Mouse (Mus musculus) adrenal gland, postnatal 36 days (tissue): ENCODE measurements around the gene Gpr137b. TPM values are rescaled to one million over a fixed set of nuclear protein-coding genes. Genes with fewer than 3 reads are reported as not detected.
"Not testable (repeated sequence)": the region's sequence is repeated elsewhere in the genome, so short reads cannot be mapped to it uniquely, and the experiment has no call there.

ENCODE experiments used
- DNase-seq, 2 experiments: peaks; one replicate each; pipeline ENCODE4 v3.0.0; 2021; ENCODE audit warnings: mixed read lengths in 1 of 2
- total RNA-seq, 2 experiments: library from RNA; stranded (reverse); gene quantifications; 2 replicates each; pipeline ENCODE4 v1.2.3; 2021

The Gpr137b gene
- total RNA-seq, 2 experiments from 2014 or later = 35.1 to 48.7 TPM

GRCm38 (mm10) chr13:13366371-13366770, 27.4 kb downstream of the Gpr137b start:
- not testable (repeated sequence) for DNase-seq

GRCm38 (mm10) chr13:13363536-13363935, 30.3 kb downstream of the Gpr137b start:
- DNase-seq = not testable (repeated sequence)

DNA sequence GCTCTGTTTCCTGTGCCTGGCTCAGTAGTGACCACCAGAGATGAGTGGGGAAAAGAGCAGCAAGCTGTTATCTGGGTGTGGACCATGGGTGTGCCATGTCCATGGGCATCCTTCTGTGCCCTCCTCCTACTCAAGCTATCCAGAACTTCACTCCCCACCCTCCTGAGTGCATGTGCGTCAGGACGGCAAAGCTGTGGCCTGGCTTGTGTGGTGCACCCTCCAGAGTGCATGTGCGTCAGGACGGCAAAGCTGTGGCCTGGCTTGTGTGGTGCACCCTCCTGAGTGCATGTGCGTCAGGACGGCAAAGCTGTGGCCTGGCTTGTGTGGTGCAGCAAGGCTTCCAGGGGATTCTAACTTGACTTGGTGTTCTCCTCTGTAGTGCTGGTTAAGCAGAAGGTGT, 31.6 kb downstream of the Gpr137b start:
- not testable (repeated sequence) for DNase-seq

- peak in 1 of 2 experiments; percentile 47 for DNase-seq
Observed at GRCm38 (mm10) chr13:13360045-13360444, 33.8 kb downstream of the Gpr137b start.

DNA sequence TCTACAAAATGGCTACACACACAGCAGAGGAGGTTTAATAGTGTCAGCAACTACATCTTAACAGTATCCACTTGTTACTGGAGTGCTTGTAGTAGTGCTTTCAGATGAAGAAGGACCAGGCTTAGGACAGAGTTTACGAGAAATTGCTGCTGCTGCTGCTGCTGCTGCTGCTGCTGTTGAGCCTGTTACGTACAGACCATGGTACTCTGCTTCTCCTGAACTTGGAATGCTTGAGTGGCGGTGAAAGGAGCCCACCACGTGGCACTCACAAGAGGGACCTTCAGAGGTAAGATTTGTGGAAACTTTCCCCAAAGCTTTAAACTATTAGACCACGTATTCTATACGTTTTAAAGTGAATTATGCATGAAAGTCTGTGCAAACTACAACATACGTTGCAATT, 35.2 kb downstream of the Gpr137b start:
- not testable (repeated sequence) for DNase-seq

DNA sequence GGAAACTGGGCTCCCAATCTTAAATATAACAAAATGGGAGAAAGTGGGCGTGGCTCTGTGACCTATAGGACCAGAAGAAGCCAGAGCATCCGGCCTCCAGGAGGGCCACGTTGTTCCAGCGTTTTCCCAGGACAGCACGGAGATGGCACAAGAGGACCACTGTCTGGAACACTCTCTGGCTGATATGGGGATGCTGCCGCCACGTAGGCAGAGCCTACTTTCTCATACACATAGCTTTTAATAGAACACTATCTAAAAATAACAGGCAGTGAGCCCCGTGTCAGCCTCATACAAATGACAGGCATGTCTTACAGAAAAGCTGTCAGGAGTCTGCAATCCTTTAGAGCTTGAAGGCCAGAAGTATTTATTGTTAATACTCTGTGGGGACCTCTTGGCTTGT, 35.7 kb downstream of the Gpr137b start:
- not testable (repeated sequence) for DNase-seq

- DNase-seq = not testable (repeated sequence)
Observed at GRCm38 (mm10) chr13:13352113-13352512, 41.7 kb downstream of the Gpr137b start.

DNA sequence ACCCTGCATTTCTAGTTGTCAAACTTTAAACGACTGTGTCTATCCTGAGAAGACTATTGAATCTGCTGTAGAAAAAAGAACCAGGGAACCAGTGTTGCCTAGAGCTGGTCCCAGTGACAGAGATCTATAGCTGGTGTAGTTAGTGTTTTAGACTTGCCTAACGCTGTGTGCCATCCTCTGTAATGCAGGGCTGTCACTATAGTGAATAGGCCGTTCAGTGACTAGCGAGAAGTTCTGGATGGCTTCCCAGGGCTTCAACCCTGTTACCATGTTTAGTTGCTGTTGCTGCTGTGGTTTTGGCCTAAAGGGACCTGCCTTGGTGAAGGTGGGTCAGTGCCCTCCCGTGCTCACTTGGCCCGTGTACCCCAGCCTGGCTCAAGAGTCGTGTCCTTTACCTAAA, 43.1 kb downstream of the Gpr137b start:
- not testable (repeated sequence) for DNase-seq

- peak; percentile 90 to 93 for DNase-seq
Observed at GRCm38 (mm10) chr13:13349288-13349687, 44.5 kb downstream of the Gpr137b start.

GRCm38 (mm10) chr13:13347634-13348412, 46.0 kb downstream of the Gpr137b start:
- not testable (repeated sequence) for DNase-seq

- not testable (repeated sequence) for DNase-seq
Observed at GRCm38 (mm10) chr13:13337361-13337760, 56.5 kb downstream of the Gpr137b start.

DNA sequence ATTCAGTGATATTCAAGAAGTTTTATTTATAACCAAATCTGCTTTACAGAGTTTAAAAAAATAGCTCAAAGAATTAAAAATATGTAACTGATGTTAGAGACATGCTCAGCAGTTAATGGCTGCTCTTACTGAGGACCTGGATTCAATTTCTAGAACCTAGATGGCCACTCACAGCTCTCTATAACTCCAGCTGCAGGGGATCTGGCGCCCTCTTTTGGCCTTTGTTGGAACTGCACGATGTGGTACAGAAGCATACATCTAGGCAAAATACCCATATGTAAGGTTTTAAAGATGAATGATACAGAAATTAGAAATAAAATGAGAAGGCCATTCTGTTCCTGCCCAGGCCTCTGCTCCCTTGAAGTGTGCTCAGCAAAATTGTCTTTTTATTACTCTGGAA, 64.9 kb downstream of the Gpr137b start:
- DNase-seq = peak; percentile 70 to 72

Other genes starting within 250 kb of the Gpr137b start
- not detected for gene Prl2c5, start 211.3 kb downstream of the Gpr137b start, total RNA-seq
- 100 to 1,000 TPM in 1 of 2 experiments, 10 to 100 TPM in 1; 73.4 to 113 TPM for gene Nid1, start 43.5 kb upstream of the Gpr137b start, total RNA-seq
- gene Lyst, start 196.4 kb upstream of the Gpr137b start, total RNA-seq = 10 to 100 TPM; 29.4 to 29.7 TPM